Mouse (Mus musculus) heart, postnatal 36 days (tissue): ENCODE measurements around the gene Lsmem1. TPM values are rescaled to one million over a fixed set of nuclear protein-coding genes. Genes with fewer than 3 reads are reported as not detected.
A peak's percentile ranks its signal among the peaks of the same experiment; 100 is the strongest.
"Not testable (repeated sequence)": the region's sequence is repeated elsewhere in the genome, so short reads cannot be mapped to it uniquely, and the experiment has no call there.

ENCODE experiments used
- DNase-seq, 2 experiments: peaks; one replicate each; pipeline ENCODE4 v3.0.0; 2021 to 2022
- intact Hi-C: fragments of 180-260 bp; cut with DNase I; formaldehyde crosslinking; loops from one replicate; pipeline ENCODE4 v1.15.1; 2025
- total RNA-seq, 2 experiments: library from RNA; stranded (reverse); gene quantifications; 2 replicates each; pipeline ENCODE4 v1.2.3; 2021

Gene Lsmem1
- total RNA-seq, 2 experiments from 2014 or later = 40.4 to 47.6 TPM

DNA sequence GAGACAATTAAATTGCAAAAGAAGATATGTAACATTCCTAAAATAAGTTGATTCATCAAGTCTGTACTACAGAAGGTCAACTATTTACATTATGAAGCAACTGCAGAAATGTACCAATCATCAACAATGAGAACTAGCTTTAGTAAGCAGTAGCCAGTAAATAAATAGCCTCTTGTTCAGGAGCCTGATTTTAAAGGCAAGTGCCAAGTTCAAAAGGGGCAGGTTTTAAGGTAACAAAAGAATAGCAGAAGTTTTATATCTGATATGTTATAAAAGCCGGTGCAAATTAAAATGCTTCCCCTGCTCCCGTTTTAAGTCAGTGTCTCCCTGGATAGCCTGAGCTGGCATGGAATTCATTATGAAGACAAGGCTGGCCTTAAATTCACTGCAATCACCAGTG is 18.5 kb upstream of the Lsmem1 start:
- no peak for DNase-seq
- intact Hi-C loops = loop anchor here (2.0 kb wide), 1 partner anchor 15 kb away; no protein-coding TSS in a partner anchor

DNA sequence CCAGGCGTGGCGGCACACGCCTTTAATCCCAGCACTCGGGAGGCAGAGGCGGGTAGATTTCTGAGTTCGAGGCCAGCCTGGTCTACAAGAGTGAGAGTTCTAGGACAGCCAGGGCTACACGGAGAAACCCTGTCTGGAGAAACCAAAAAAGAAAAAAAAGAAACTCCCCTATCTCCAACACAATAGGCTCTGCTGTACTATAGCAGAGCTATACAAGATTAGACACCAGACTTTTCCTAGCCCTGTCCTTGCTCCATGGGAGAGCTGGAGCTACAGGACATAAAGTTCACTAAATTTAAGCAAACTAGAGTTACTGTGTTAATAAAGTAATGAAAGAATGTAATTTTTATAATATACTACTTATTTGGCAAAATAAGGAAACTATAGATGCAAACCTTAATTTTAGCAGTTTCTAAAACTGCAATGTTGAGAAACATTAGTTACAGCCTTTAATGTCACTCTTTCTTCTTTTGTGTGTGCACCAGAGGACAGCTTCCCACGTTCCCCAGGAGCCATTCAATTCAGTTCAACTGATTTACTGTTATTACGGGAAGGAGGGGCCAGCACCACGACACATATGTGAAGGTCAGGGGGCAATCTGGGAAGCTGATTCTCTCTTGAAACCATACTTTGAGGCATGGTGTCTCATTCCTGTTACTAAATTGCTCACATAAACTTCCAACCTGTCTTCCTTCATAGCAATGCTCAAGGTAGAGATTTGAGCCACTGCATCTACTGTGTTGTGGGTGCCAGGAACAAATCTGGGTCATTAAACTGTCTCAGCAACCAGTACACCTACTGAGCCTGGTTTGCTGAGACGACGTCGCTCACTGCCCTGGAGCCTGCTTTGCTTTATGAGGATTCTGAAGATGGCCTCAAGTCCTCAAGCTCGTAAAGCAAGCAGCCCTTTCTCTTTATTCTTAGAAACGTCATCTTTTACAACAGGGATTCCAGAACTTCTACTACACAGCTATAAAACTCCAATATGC is 15.9 kb upstream of the Lsmem1 start:
- intact Hi-C loops = no loop called here
- no peak for DNase-seq

DNA sequence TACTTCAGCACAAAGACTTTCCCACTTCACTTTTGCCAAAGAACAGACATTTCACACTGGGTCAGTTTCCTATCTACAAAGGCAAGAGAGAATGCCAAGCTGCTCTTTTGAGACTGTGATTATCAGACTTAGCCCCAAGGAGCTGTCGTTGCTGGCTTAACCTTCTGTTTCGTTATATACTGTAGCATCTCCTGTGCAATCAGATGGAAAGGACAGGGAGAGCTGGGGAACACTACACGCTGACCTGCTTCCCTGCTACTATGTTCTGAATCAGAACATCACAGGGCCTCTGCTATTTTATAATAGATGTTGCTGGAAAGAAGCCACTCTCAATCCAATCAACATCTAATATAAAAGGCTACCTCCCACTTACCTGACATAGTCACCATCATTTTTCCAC is 9.8 kb upstream of the Lsmem1 start:
- intact Hi-C loops = no loop called here
- no peak for DNase-seq

DNA sequence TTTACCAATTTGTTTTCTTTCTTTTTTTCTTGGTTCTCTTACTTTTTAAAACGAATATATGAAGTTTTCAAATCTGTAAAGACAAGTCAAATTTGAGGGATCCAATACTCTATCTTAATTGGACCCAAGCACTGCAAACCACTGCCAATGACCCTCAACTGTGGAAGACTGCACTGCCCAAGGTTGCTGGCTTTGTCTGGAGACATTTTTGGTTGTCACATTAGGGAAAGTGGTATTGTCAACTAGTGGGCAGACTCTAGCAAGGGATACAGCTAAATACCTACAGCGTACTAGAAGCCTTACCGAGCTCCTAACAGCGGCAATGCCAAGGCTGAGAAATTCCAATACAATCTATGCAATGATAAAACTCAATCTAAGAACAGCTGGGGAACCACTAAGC is 8.6 kb upstream of the Lsmem1 start:
- DNase-seq = no peak
- intact Hi-C loops = no loop called here

DNA sequence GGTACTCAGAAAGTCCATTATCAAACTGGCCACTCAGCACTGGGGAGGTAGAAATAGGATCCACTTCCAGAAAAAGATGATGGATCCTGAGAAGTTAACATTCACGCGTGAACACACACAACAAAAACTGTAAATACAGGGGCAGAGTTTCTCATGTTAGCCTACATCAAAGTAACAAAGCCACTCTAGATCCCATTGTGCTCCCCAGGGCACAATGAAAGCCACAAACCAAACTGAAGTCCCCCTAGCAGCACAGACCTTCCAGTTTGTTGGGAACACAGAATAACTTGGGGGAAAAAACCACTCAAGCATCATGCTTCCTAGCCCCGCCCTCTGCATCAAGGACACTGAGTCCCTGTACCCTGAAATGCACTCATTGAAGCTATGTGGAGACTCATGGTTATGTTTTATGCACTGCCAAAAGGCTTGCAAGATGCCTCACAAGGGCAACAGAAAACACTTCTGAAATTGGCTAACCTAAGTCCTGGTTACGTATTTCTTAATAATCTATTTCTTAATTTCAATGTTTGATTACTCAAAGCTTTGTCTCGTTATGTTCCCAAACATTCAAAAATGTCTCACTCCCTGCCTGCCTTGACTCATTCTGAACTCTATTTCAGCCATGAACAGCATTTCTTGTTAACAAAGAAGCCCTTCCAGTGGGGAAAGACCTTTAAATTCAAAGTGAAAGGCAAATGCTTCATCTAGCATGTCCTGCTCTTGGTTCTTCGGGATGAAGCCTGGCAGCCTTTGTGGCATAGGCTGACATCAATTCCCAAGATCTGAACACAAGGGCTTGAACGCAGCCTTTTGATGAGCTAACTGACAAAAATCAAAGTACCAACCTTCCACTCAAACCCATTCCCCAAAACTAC is 3.1 kb upstream of the Lsmem1 start:
- intact Hi-C loops = loop anchor here (2.0 kb wide), 1 partner anchor 14 kb away; no protein-coding TSS in a partner anchor
- no peak for DNase-seq

DNA sequence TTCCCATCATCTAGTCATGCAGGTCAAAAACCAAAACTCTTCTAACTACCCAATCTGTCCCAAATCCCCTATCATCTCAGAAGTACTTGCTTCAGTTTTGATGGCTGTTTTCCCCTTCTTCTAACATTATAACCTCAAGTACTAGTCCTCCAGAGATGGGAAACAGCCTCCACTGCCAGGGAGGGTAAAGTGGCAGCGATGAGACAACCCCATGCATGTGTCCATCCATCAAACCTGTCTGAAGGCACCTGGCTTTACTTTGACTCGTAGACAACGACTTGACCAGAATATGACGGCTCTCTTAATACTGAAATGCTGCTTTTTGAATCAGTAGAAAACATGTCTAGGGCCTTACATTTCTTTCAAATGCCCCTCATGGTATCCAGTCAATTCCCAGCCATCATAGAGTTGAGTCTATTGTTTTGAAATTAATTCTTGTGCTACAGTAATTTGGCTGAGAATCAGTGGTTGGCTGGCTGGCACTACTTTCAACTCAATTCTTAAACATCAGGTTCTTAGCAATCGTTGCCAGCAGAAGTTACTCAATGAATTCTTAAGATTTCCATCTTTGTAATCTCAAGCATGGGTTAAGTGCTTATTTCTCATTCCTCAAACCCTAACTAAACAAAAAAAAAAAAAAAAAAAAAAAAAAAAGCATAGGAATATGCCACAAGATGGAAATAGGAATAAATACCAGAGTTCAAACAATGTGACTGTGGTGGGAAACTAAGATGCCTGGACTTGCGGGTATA is 1.4 kb upstream of the Lsmem1 start:
- DNase-seq = no peak
- intact Hi-C loops = loop anchor here (1.0 kb wide), 2 partner anchors 23 to 118 kb away; no protein-coding TSS in a partner anchor

DNA sequence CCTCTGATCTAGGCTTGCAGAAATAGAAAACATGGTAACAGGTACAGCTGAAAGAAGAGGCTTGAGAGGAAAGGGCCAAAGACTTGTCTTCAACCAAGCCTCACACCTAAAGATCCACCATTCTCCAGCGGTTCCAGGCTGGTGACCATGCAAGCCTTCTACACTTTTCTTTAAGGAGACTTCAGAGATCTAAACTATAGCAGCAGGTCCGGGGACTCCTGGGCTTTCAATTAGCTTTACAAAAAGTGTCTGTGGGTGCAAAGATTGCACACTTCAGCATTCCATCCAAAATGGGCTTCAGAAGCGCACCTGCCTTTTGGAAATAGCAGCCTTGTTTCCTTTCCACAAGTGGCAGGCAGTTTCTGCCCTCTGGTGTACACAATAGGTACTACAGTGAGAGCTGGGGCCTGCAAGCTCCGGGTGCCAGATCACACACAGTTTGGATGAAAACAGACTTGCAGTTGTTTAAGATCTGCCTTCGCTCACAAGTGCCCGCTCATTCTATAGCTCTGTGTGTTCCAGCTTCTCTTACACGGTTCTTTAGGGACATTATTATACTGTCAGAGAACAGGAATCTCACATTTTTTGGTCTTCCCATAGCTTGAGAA is 609 bp upstream of the Lsmem1 start:
- DNase-seq = peak; percentile 69 to 74
- intact Hi-C loops = loop anchor here (1.0 kb wide), 2 partner anchors 23 to 118 kb away; no protein-coding TSS in a partner anchor

DNA sequence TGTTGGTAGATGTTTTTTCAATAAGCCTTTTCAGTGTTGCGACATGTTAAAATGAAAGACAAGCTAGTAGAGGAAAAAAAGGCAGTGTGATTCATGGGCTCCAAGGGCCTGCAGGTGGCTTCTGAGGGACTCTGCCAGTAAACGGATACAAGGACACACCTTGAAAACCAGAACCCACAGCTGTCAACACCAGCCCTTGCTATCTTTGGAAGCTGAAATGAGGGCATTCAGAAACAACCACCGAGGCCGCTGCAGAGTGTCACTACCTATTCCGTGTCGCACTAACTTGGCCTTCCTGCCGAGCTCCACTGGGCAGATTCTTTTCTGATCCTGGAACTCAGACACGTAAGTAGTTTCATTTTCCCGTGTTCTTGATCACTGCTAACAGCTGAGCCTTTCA is 863 bp downstream of the Lsmem1 start:
- DNase-seq = peak; percentile 28

DNA sequence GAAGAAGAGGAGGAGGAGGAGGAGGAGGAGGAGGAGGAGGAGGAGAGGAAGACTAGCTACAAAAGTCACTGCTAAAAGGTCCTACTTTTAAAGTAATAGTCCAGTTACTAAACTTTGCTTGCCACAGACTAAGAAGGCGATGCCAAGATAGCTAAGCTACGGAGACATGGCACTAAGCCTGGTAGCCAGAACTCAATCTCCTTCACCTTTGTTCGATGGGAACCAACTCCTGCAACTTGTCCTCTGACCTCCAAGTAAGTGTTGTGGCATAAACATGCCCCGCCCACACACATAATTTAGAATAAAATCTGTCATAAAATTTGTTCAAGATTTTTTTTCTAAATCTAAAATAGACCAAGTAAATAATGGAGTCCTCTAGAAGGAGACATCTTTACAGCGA is 1.3 kb downstream of the Lsmem1 start:
- DNase-seq = no peak
- intact Hi-C loops = no loop called here

More for the DNA sequence above, 863 bp downstream of the Lsmem1 start:
- intact Hi-C loops = no loop called here

DNA sequence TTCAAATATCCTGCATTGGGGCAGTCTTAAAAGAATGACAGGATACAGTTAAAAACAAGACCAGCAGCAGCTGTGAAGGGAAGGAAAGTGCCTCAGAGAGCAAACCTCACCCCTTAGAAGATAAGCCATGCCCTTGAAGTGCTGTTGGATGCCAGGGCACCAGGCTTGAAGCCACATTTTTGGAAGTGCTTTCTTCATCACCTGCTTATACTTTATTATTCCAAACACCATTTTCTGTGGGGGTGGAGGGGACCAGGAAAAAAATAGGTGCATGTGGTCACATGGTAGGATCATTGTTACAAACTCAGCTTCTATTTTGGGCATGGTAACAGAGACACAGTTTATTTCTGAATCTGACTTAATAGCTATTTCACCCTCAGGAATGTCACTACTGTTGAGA is 1.8 kb downstream of the Lsmem1 start:
- peak in 1 of 2 experiments; percentile 28 for DNase-seq
- intact Hi-C loops = no loop called here

DNA sequence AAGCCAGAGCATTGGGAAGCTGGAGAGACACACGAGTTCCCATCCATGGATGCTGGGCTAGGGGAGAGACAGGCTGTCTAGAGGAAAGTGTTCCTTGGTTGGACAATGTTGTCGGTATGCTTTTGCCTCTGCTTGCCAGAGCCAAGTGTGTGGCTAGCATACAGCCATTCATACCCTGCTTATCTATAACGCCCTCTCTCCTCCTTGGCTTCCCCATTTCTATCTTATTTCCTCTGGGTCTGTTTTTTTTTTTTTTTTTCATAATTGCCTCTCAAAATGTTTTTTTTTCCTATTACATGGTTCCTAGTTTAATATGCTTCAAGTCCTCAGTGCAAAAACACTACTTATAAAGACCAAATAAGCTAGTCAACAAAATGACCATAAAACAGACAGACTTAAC is 13.8 kb downstream of the Lsmem1 start:
- intact Hi-C loops = no loop called here
- no peak for DNase-seq

DNA sequence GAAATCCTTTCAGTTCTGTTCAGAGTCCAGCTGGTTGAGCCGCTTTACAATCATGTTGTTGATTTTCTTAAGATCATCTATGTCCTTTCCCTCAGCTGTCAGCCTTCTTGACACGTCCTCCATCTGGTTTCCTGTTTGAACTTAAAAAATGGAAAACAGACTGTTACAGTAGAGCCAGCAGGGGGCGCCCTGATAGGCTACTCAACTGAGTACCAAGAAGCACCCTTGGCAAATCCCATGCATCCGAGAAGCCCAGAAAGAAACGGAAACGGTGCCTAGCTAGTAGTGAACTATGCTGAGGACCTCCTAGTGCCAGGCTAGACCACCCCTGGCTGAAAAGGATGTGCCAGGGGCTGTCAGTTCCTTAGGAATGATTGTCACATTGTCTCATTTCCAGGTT is 22.2 kb downstream of the Lsmem1 start:
- intact Hi-C loops = loop anchor here (1.0 kb wide), 1 partner anchor 23 kb away; no protein-coding TSS in a partner anchor
- DNase-seq = peak; percentile 29 to 44

DNA sequence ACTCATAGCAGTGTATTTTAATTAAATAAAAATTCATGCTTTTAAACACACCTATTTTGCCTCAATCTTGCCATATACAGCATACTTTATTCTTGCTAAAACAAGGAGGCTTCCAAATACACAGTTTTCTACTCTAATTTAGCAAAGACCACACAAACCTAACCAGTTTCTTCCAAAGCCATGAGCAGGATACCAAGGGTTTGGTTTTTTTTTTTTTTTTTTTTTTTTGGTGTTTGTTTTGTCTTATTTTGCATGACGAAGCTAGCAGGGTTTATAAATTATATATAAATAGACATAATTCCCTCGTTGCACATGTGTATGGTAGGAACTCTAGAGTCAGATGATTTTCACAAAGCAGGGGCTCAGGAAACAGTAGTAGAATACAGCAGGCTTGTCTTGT is 23.1 kb downstream of the Lsmem1 start:
- intact Hi-C loops = no loop called here
- DNase-seq = no peak

DNA sequence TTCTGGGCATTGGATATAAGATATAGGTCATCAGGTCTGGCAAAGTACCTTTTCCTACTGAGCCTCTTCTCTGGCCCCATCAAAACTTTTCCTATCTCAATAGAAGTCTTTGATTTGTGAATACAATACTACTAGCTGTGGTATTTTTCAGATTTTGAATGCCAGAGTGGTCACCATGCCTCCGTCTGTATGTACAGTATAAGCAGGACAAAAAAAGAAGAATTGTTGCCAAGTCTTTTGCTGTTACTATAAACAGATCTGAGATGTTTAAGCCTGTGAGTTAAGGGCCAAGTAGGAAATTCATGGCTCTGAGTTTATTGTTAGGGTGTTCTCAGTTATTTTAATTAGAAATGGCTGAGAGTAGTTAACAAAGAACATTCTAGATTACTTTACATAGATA is 24.1 kb downstream of the Lsmem1 start:
- intact Hi-C loops, DNase-seq: not testable (repeated sequence)

DNA sequence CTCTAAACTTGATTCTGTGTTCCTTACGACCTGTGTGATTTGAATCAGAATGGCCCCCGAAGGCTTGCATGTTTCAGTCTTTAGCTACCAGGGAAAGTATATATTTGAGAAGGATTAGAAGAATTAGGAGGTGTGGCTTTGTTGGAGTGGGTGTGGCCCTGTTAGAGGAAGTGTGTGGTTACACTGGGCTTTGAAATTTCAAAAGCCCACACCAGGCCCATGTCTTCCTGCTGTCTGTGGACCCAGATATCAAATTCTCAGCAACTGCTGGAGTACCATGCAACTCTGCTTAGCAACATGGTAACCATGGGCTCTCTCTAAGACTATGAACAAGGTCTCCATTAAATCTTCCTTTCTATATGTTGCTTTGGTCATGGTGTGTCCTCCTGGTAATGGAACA is 27.7 kb downstream of the Lsmem1 start:
- intact Hi-C loops = no loop called here
- no peak for DNase-seq

DNA sequence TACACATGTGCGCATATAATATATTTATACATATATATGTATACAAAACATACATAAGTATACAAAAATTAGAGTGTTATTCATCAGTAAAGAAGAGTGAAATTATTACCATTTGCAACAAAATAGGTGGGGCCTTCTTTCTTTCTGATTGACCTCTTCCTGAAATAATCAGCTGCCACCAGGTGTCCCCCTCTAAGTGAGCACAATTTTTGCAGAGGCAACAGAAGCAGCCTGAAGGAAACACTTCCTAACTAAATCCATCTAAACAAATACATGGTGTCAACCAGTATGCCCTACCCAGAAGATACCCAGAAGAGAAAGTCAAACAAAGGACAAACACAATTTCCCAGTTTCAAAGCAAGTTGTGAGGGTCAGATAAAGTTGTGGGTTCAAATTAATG is 29.6 kb downstream of the Lsmem1 start:
- DNase-seq = no peak
- intact Hi-C loops = loop anchor here (10.0 kb wide), 1 partner anchor 505 kb away; no protein-coding TSS in a partner anchor

DNA sequence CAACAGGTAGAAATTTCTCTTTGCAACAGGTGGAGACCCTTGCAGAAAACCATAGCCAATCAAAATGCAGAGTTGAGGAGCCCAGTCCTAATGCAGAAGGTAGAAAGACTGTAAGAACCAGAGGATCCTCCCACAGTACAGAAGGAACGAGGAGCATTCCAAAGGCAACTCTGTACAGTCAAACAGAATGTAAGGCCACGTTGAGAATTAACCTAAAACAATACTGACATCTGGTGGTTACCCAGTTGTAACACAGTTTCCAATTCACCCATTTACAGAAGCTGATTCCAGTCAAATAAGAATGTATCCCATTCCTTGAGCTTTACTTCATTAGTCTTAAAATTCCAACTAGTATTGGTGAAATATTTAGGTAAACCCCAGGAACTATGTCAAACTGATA is 34.7 kb downstream of the Lsmem1 start:
- no peak for DNase-seq
- intact Hi-C loops = loop anchor here (1.0 to 10.0 kb wide), 3 partner anchors 82 to 654 kb away; no protein-coding TSS in a partner anchor

DNA sequence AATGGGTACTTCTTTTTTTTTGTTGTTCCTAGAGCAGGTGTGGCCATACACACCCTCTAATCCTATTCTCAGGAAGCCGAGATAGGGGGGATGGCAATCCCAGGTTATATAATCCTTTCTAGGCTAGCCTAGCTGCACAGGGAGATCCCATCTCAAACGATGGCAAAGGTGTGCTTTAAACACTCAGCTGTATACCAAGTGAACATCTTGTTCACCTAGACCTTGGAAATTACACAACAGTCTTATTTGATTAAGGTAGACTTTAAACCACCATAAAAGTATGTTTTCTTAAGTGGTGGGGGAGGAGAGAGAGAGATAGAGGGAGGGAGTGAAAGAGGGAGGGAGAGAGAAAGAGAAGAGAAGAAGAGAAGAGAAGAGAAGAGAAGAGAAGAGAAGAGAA is 38.5 kb downstream of the Lsmem1 start:
- intact Hi-C loops = loop anchor here (10.0 kb wide), 1 partner anchor 496 kb away; no protein-coding TSS in a partner anchor
- no peak for DNase-seq

DNA sequence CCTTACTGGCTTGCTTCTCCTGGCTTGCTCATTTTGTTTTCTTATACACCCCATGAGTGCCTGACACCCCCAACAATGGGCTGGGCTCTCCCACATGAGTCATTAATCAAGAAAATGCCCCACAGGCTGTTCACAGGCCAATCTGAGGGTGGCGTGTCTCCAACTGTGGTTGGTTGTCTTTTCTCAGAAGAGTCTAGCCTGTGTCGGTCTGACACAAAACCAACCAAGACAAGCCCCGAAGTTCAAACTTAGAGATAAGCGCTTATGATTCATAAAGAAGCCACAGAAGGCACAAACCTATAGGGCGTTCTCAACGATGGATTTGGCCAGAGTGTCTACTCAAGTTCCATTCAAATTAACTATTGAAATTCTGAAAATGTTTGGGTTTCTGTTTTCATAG is 45.1 kb downstream of the Lsmem1 start:
- DNase-seq = no peak
- intact Hi-C loops = no loop called here
